Mouse (Mus musculus) kidney, embryonic 16.5 days (tissue): ENCODE measurements around the gene Klhdc7b. TPM values are rescaled to one million over a fixed set of nuclear protein-coding genes. Genes with fewer than 3 reads are reported as not detected.

ENCODE experiments used
- ATAC-seq: fragments of 200-750 bp; cut with Nextera tagmentation; 2 replicates; pipeline ENCODE4 v1.8.0; 2017; ENCODE audit warnings: moderate TSS enrichment; ENCODE audit not compliant: low FRiP score, low TSS enrichment
- H3K27ac ChIP-seq: fragments of 300-500 bp; sonication (generic); 2 replicates; pipeline ENCODE4 v1.5.1; 2014; ENCODE audit warnings: low read length
- H3K27me3 ChIP-seq: fragments of 300-500 bp; sonication (generic); 2 replicates; pipeline ENCODE4 v1.6.1; 2014; ENCODE audit warnings: low read length, control low read depth, mixed read lengths; ENCODE audit not compliant: insufficient read depth
- H3K36me3 ChIP-seq: fragments of 300-500 bp; sonication (generic); 2 replicates; pipeline ENCODE4 v1.6.1; 2014; ENCODE audit warnings: low read length, control low read depth, mixed read lengths; ENCODE audit not compliant: insufficient read depth
- H3K4me1 ChIP-seq: fragments of 300-500 bp; sonication (generic); 2 replicates; pipeline ENCODE4 v1.6.1; 2014; ENCODE audit warnings: low read length, control low read depth, mixed read lengths; ENCODE audit not compliant: insufficient read depth
- H3K4me2 ChIP-seq: fragments of 300-500 bp; sonication (generic); replicated peaks from 2 replicates; pipeline ENCODE4 v1.6.1; 2014; ENCODE audit warnings: low read depth, low read length
- H3K4me3 ChIP-seq: fragments of 300-500 bp; sonication (generic); 2 replicates; pipeline ENCODE4 v1.5.1; 2014; ENCODE audit warnings: mild to moderate bottlenecking, low read length
- H3K9ac ChIP-seq: fragments of 300-500 bp; sonication (generic); replicated peaks from 2 replicates; pipeline ENCODE4 v1.6.1; 2014; ENCODE audit warnings: low read length
- H3K9me3 ChIP-seq: fragments of 300-500 bp; sonication (generic); 2 replicates; pipeline ENCODE4 v1.6.1; 2016; ENCODE audit warnings: low read length, control low read depth
- WGBS: fragments of 180-500 bp; shearing (Covaris S2); extraction: QIAGEN DNeasy Blood & Tissue Kit; methylation state at CpG from one replicate; pipeline ENCODE4 v1.1.7; 2014; 5-methylcytosine and 5-hydroxymethylcytosine counted together
- polyA plus RNA-seq: library from polyadenylated mRNA; unstranded; fragments of >200 nt; fragmentation: Nextera tagmentation; extraction: Ambion mirVana; gene quantifications from 2 replicates; pipeline ENCODE4 v1.2.1, GENCODE M21; 2015

Klhdc7b gene
- polyA plus RNA-seq, 1 experiment from 2014 or later, result 0.04 TPM

DNA sequence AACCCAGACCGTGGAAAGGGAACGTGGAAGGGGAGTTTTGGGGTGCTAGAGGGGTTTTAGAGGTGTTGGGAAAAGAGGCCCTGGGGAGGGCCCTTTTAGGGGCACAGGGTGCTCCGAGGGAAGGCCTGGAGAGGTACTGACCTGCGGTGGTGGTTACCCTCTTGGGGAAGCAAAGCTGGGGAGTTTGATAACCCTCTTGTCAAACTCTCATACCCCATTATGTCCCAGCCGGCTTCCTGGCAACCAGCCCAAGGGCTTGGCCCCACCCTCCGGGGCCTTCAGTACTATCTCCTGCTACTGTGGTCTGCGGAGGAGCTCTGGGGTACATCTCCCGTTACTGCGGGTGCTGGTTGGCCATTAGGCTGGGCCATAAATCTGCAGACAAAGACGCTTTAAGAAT, 5.3 kb upstream of the Klhdc7b start:
- Histone ChIP-seq H3K27ac (no peak overlapping the region), H3K9ac (no peak overlapping the region; the same call in 1 of the 2 replicates), H3K4me1 (peaks cover 17% of the 10 kb centered on the region), H3K9me3 (no peaks in the 10 kb centered on the region), H3K4me2 (peak overlapping the region; percentile 82), H3K27me3 (peaks cover 48% of the 10 kb centered on the region), H3K36me3 (no peaks in the 10 kb centered on the region), H3K4me3 (peak overlapping the region; percentile 49)
- WGBS, result 8% methylated on average over 10 of the region's 10 CpGs
- no peak for ATAC-seq

- Histone ChIP-seq H3K27me3 (no peaks in the 10 kb centered on the region), H3K4me1 (no peaks in the 10 kb centered on the region), H3K9me3 (no peaks in the 10 kb centered on the region), H3K4me2 (no peak overlapping the region), H3K27ac (no peak overlapping the region), H3K9ac (no peak overlapping the region), H3K4me3 (no peak overlapping the region), H3K36me3 (no peaks in the 10 kb centered on the region)
- ATAC-seq, result no peak
- 44% methylated on average over 12 of the region's 12 CpGs for WGBS
These were observed 2.4 kb downstream of the Klhdc7b start for GRCm38 (mm10) chr15:89387127-89387526.

DNA sequence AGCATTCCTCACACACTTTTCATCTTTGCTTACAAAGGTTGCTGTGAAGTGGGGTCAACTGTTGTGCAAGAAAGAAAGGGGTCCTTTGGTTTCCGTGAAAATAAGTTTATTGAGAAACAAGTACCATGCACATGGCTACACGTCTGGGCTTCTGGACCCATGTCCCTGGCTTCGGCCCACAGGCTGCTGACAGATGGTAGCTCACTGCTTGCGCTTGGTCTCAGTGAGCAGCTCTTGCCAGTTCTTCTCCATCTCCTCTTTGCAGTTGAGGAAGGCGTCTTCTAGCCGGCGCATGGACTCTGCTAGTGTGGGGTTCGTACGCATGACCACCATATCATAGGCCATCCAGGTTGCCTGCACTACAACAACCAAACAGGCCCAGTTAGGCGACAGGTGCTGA, 5.4 kb downstream of the Klhdc7b start:
- Histone ChIP-seq H3K4me3 (no peak overlapping the region), H3K27me3 (no peaks in the 10 kb centered on the region), H3K9ac (no peak overlapping the region), H3K36me3 (no peaks in the 10 kb centered on the region), H3K9me3 (no peaks in the 10 kb centered on the region), H3K4me2 (no peak overlapping the region), H3K4me1 (no peaks in the 10 kb centered on the region), H3K27ac (no peak overlapping the region)
- ATAC-seq, result no peak
- WGBS, result 94% methylated on average over 10 of the region's 10 CpGs

DNA sequence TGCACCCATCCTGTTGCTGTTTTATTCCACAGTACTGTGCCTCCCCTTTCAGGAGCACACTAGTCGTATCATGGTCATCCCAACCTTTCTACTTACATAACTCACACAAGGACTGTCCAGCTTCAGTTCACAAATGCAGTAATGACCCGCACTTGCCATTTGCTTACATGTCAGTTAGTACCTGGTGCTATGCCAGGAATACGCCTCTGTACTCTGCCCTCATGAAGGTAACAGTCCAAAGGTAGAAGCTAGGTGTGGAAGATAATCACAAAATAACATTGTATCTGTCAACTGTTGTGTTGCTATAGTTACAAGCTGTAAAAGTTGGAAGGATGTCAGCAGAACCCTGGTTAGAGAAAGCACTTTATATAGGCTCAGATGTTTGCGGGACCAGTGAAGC, 12.2 kb downstream of the Klhdc7b start:
- H3K27me3 ChIP-seq, result no peaks in the 10 kb centered on the region
- WGBS, result 78% methylated on average over 4 of the region's 4 CpGs
- no peak overlapping the region for H3K4me2 ChIP-seq
- no peak overlapping the region for H3K27ac ChIP-seq
- H3K36me3 ChIP-seq, result no peaks in the 10 kb centered on the region
- H3K4me1 ChIP-seq, result no peaks in the 10 kb centered on the region
- H3K9me3 ChIP-seq, result no peaks in the 10 kb centered on the region
- no peak for ATAC-seq
- no peak overlapping the region for H3K4me3 ChIP-seq
- no peak overlapping the region for H3K9ac ChIP-seq

GRCm38 (mm10) chr15:89398146-89398545, 13.4 kb downstream of the Klhdc7b start:
- Histone ChIP-seq H3K4me2 (no peak overlapping the region), H3K27ac (no peak overlapping the region), H3K9ac (no peak overlapping the region), H3K36me3 (no peaks in the 10 kb centered on the region), H3K4me1 (no peaks in the 10 kb centered on the region), H3K4me3 (no peak overlapping the region), H3K27me3 (no peaks in the 10 kb centered on the region), H3K9me3 (no peaks in the 10 kb centered on the region)
- WGBS, result 83% methylated on average over 2 of the region's 2 CpGs
- no peak for ATAC-seq

GRCm38 (mm10) chr15:89399716-89400115, 15.0 kb downstream of the Klhdc7b start:
- H3K4me2 ChIP-seq, result no peak overlapping the region
- no peak overlapping the region for H3K9ac ChIP-seq
- H3K9me3 ChIP-seq, result no peaks in the 10 kb centered on the region
- H3K4me1 ChIP-seq, result no peaks in the 10 kb centered on the region
- WGBS, result 80% methylated on average over 1 of the region's 1 CpGs
- ATAC-seq, result no peak
- no peaks in the 10 kb centered on the region for H3K36me3 ChIP-seq
- no peak overlapping the region for H3K27ac ChIP-seq
- no peaks in the 10 kb centered on the region for H3K27me3 ChIP-seq
- H3K4me3 ChIP-seq, result no peak overlapping the region

DNA sequence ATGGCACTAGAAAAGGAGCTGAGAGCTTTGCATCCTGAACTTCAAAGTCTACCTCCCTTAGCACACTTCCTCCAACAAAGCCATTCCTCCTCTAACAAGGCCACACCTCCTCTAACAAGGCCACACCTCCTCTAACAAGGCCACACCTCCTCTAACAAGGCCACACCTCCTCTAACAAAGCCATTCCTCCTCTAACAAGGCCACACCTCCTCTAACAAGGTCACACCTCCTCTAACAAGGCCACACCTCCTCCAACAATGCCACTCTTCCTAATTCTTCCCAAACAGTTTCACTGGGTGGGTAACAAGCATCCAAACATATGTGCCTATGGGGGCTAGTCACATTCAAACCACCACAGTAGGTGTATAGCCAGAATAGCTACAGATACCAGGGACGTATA, 17.8 kb downstream of the Klhdc7b start:
- H3K4me2 ChIP-seq, result no peak overlapping the region
- no peak overlapping the region for H3K4me3 ChIP-seq
- no peaks in the 10 kb centered on the region for H3K27me3 ChIP-seq
- H3K27ac ChIP-seq, result no peak overlapping the region
- no peaks in the 10 kb centered on the region for H3K4me1 ChIP-seq
- 88% methylated on average over 1 of the region's 1 CpGs for WGBS
- no peaks in the 10 kb centered on the region for H3K36me3 ChIP-seq
- no peak for ATAC-seq
- no peak overlapping the region for H3K9ac ChIP-seq
- H3K9me3 ChIP-seq, result no peaks in the 10 kb centered on the region; the same call in 1 of the 2 replicates

- no peak for ATAC-seq
These were observed 20.3 kb downstream of the Klhdc7b start for GRCm38 (mm10) chr15:89404831-89405623.

DNA sequence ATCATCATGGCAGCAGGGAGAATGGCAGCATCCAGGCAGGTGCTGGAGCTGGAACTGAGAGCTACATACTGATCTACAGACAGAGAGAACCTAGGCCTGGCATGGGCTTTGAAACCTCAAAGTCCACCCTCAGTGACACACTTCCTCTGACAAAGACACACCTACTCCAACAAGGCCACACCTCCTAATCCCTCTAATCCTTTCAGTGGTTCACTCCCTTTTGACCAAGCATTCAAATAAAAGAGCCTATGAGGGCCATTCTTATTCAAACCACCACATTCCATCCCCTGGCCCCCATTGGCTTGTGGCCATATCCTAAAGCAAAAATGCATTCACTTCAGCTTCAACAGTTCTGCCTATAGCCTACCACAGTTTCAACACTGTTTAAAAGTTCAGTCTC, 22.0 kb downstream of the Klhdc7b start:
- H3K27me3 ChIP-seq, result no peaks in the 10 kb centered on the region
- no peaks in the 10 kb centered on the region for H3K36me3 ChIP-seq
- no peak overlapping the region for H3K4me3 ChIP-seq
- no peak overlapping the region for H3K9ac ChIP-seq
- no peak overlapping the region for H3K27ac ChIP-seq
- H3K4me1 ChIP-seq, result no peaks in the 10 kb centered on the region
- H3K4me2 ChIP-seq, result no peak overlapping the region
- no peak for ATAC-seq
- peaks cover 16% of the 10 kb centered on the region for H3K9me3 ChIP-seq

More at GRCm38 (mm10) chr15:89404831-89405623, 20.3 kb downstream of the Klhdc7b start:
- no peak overlapping the region for H3K9ac ChIP-seq
- no peak overlapping the region for H3K27ac ChIP-seq
- no peak overlapping the region for H3K4me3 ChIP-seq
- H3K36me3 ChIP-seq, result no peaks in the 10 kb centered on the region
- 76% methylated on average over 10 of the region's 10 CpGs for WGBS
- H3K27me3 ChIP-seq, result no peaks in the 10 kb centered on the region
- no peak overlapping the region for H3K4me2 ChIP-seq
- H3K9me3 ChIP-seq, result peaks cover 14% of the 10 kb centered on the region
- H3K4me1 ChIP-seq, result no peaks in the 10 kb centered on the region

DNA sequence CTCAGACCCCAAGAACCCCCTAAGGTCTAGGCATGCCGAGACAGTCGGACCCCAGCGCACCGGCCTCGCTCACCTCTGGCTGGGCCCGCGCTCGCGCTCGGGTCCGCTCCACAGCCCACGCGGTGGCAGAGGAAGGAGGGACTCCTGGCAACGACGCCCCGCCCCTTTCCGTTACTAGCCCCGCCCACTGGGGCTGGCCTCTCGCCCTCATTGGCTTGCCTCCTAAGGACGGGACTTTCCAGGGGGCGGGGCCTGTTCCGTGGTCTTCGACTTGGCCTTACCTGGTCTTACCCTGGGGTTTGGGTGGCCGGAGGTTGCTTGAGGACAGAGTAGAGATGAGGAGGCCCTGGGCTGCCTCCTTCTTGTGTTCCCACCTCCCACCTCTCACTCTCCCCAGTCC, 25.4 kb downstream of the Klhdc7b start, which contains the start of gene Syce3:
Syce3 (minus strand) TSS at position 386 of the 400 bp plus-strand sequence.
- H3K36me3 ChIP-seq, result no peaks in the 10 kb centered on the region
- no peak within 1 kb of the TSS for H3K9ac ChIP-seq
- H3K4me1 ChIP-seq, result no peaks in the 10 kb centered on the region
- H3K4me3 ChIP-seq, result no peak within 1 kb of the TSS
- no peak within 1 kb of the TSS for H3K4me2 ChIP-seq
- H3K9me3 ChIP-seq, result peaks cover 16% of the 10 kb centered on the region
- no peak within 1 kb of the TSS for H3K27ac ChIP-seq
- 88% methylated on average over 18 of the region's 24 CpGs for WGBS
- H3K27me3 ChIP-seq, result no peaks in the 10 kb centered on the region
- no peak for ATAC-seq
